Mouse (Mus musculus) lung, postnatal 0 days (tissue): Measurements from ENCODE around the gene Arvcf. TPM values are rescaled to one million over a fixed set of nuclear protein-coding genes. Genes with fewer than 3 reads are reported as not detected.

Source experiments
- ATAC-seq: fragments of 200-750 bp; cut with Nextera tagmentation; 2 replicates; pipeline ENCODE4 v1.8.0; 2017; ENCODE audit warnings: moderate library complexity
- DNase-seq: peaks from one replicate; pipeline ENCODE4 v3.0.0-alpha.2; 2016; ENCODE audit warnings: low spot score
- H3K27ac ChIP-seq: fragments of 300-500 bp; sonication (generic); 2 replicates; pipeline ENCODE4 v1.5.1; 2014; ENCODE audit warnings: antibody characterized with exemption, mild to moderate bottlenecking, low read length, mixed read lengths
- H3K27me3 ChIP-seq: fragments of 300-500 bp; sonication (generic); replicated peaks from 2 replicates; pipeline ENCODE4 v1.6.1; 2014; ENCODE audit warnings: low read length, mixed read lengths; ENCODE audit not compliant: insufficient read depth
- H3K36me3 ChIP-seq: fragments of 300-500 bp; sonication (generic); 2 replicates; pipeline ENCODE4 v1.6.1; 2014; ENCODE audit warnings: low read length, mixed read lengths; ENCODE audit not compliant: insufficient read depth
- H3K4me1 ChIP-seq: fragments of 300-500 bp; sonication (generic); 2 replicates; pipeline ENCODE4 v1.6.1; 2014; ENCODE audit warnings: antibody characterized with exemption, low read depth, low read length, mixed read lengths; ENCODE audit not compliant: insufficient read depth
- H3K4me2 ChIP-seq: fragments of 300-500 bp; sonication (generic); replicated peaks from 2 replicates; pipeline ENCODE4 v1.6.1; 2014; ENCODE audit warnings: low read depth, mild to moderate bottlenecking, low read length, moderate library complexity, mixed read lengths
- H3K4me3 ChIP-seq: fragments of 300-500 bp; sonication (generic); 2 replicates; pipeline ENCODE4 v1.5.1; 2014; ENCODE audit warnings: low read depth, low read length
- H3K9ac ChIP-seq: fragments of 300-500 bp; sonication (generic); replicated peaks from 2 replicates; pipeline ENCODE4 v1.6.1; 2014; ENCODE audit warnings: low read depth, mild to moderate bottlenecking
- H3K9me3 ChIP-seq: fragments of 300-500 bp; sonication (generic); 2 replicates; pipeline ENCODE4 v1.6.1; 2016; ENCODE audit warnings: low read length, mixed read lengths
- CTCF ChIP-seq: IDR thresholded peaks from 2 replicates; pipeline ENCODE4 v1.5.1; 2016; ENCODE audit warnings: antibody characterized with exemption, mild to moderate bottlenecking
- EP300 ChIP-seq: IDR thresholded peaks from 2 replicates; pipeline ENCODE4 v1.6.1; 2016; ENCODE audit warnings: antibody characterized with exemption, mild to moderate bottlenecking, control low read depth
- WGBS: fragments of 180-500 bp; shearing (Covaris S2); extraction: QIAGEN DNeasy Blood & Tissue Kit; methylation state at CpG from one replicate; pipeline ENCODE4 v1.1.7; 2014; 5-methylcytosine and 5-hydroxymethylcytosine counted together
- polyA plus RNA-seq: library from polyadenylated mRNA; unstranded; fragments of >200 nt; fragmentation: Nextera tagmentation; extraction: Ambion mirVana; gene quantifications from 2 replicates; pipeline ENCODE4 v1.2.1, GENCODE M21; 2015

Arvcf gene
- polyA plus RNA-seq, 1 experiment from 2014 or later = 14.6 TPM

DNA sequence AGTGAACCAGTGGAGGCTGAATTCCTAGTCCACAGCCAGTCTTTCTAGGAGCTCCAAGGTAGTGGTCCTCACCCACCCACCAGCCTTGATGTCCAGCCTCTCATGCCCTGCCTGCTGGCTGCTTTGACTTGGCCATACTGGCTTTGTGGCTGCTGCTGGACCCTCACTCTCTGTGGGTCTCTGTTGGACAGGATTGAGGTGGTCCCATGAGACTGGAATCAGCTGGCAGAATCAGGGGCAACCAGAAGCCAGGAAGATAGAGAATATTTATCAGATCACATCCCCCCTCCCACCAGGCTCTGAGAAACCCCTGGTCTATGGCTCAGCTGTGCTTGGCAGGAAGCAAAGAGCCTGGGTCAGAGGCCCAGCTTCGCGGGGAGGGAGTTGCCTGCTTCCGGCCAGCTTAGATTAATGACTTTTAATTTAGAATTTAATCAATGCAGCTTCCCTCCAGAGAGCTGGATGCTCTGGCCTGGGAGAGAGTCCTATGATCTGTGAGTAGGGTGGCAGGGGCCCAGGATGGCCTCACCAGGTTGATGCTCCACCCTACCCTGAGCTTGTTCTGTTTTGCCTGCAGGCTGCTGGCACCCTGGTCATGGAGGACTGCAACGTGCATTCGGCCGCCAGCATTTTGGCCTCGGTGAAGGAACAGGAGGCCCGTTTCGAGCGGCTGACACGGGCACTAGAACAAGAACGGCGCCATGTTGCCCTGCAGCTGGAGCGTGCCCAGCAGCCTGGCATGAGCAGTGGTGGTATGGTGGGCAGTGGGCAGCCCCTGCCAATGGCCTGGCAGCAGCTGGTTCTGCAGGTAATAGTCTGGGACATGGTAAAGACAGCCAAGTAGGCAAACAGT, 40.8 kb downstream of the Arvcf start:
- Histone ChIP-seq H3K9me3 (no peaks in the 10 kb centered on the region), H3K4me1 (peaks cover 20% of the 10 kb centered on the region; the same call in 1 of the 2 replicates), H3K27me3 (no peaks in the 10 kb centered on the region), H3K4me3 (no peak overlapping the region), H3K9ac (no peak overlapping the region), H3K4me2 (no peak overlapping the region), H3K36me3 (no peaks in the 10 kb centered on the region), H3K27ac (0 out of 2 replicates have a peak overlapping the region, but pooled peaks have one; percentile 49)
- 75% methylated on average over 14 of the region's 14 CpGs for WGBS
- no peak for DNase-seq
- no peak for ATAC-seq
- no peak for TF ChIP-seq CTCF
- TF ChIP-seq EP300 = no peak

DNA sequence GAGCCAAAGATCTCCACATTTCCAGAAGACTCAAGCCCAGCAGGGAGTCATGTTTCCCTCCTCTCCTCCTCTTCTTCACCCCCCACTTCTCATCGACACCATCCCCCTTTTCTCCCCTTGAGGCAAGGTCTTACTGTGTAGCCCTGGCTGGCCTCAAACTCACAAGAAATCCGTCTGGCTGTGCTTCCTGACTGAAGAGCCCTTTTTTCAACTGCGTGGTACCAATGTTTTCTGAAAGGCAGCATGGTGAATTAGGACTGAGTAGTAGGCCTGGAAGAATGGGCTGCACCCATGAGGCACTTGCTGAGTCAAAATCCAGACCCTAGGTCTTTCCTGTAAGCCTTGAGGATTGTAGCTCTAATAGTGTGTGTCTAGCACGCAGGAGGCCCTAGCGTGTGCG, 42.4 kb downstream of the Arvcf start:
- H3K36me3 ChIP-seq = no peaks in the 10 kb centered on the region
- no peak overlapping the region for H3K27ac ChIP-seq
- H3K9me3 ChIP-seq = no peaks in the 10 kb centered on the region
- H3K4me1 ChIP-seq = peaks cover 23% of the 10 kb centered on the region; the same call in 1 of the 2 replicates
- no peaks in the 10 kb centered on the region for H3K27me3 ChIP-seq
- H3K9ac ChIP-seq = no peak overlapping the region
- no peak overlapping the region for H3K4me3 ChIP-seq
- ATAC-seq (no peak), DNase-seq (no peak)
- no peak for TF ChIP-seq EP300
- no peak for TF ChIP-seq CTCF
- 84% methylated on average over 6 of the region's 6 CpGs for WGBS
- H3K4me2 ChIP-seq = no peak overlapping the region

DNA sequence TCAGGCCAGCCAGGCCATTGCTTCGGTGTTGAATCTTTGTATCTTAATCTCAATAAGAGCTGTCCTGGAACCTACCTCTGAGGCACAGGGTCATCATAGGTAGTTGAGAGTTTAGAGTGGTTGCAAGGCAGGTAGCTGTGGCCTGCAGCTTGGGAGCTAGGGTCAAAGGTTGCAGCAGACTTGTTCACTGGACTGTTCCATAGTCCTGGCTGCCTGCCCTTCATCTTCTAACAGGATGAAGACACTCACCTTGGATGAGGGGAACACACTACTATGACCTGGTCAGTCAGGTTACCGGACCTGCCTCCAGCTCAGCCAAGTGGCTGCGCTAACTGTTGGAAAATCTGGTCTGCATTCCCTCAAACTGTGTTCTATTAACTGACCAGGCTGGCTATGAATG, 43.1 kb downstream of the Arvcf start:
- no peaks in the 10 kb centered on the region for H3K36me3 ChIP-seq
- no peak for TF ChIP-seq EP300
- no peak for TF ChIP-seq CTCF
- H3K9me3 ChIP-seq = no peaks in the 10 kb centered on the region
- 92% methylated on average over 3 of the region's 3 CpGs for WGBS
- DNase-seq = no peak
- H3K27ac ChIP-seq = no peak overlapping the region
- H3K9ac ChIP-seq = no peak overlapping the region
- no peak overlapping the region for H3K4me3 ChIP-seq
- H3K4me1 ChIP-seq = peaks cover 27% of the 10 kb centered on the region
- no peaks in the 10 kb centered on the region for H3K27me3 ChIP-seq
- no peak overlapping the region for H3K4me2 ChIP-seq
- no peak for ATAC-seq

DNA sequence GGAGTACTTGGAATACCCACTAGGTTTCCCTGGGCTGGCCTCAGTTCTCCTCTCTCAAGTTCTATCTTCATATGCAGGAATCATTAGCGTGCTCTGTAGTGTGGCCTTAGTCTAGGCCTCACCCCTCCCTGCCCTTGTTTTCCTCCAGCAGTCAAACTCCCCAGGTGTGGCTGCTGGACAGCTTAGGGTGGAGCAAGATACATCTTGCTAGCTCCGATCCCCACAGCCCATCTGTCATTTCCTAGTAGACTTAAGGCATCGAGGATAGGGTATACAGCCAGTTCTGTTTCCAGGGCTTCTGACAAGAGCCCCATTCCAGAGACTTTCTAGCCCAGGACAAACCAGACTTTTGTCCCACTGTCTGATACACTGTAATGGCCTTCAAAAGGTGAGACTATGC, 43.7 kb downstream of the Arvcf start:
- Histone ChIP-seq H3K27me3 (no peaks in the 10 kb centered on the region), H3K9me3 (no peaks in the 10 kb centered on the region), H3K4me1 (peaks cover 32% of the 10 kb centered on the region), H3K4me2 (no peak overlapping the region), H3K36me3 (no peaks in the 10 kb centered on the region), H3K27ac (no peak overlapping the region), H3K9ac (no peak overlapping the region), H3K4me3 (no peak overlapping the region)
- 90% methylated on average over 3 of the region's 3 CpGs for WGBS
- no peak for ATAC-seq
- TF ChIP-seq EP300 (no peak), CTCF (no peak)
- DNase-seq = no peak

DNA sequence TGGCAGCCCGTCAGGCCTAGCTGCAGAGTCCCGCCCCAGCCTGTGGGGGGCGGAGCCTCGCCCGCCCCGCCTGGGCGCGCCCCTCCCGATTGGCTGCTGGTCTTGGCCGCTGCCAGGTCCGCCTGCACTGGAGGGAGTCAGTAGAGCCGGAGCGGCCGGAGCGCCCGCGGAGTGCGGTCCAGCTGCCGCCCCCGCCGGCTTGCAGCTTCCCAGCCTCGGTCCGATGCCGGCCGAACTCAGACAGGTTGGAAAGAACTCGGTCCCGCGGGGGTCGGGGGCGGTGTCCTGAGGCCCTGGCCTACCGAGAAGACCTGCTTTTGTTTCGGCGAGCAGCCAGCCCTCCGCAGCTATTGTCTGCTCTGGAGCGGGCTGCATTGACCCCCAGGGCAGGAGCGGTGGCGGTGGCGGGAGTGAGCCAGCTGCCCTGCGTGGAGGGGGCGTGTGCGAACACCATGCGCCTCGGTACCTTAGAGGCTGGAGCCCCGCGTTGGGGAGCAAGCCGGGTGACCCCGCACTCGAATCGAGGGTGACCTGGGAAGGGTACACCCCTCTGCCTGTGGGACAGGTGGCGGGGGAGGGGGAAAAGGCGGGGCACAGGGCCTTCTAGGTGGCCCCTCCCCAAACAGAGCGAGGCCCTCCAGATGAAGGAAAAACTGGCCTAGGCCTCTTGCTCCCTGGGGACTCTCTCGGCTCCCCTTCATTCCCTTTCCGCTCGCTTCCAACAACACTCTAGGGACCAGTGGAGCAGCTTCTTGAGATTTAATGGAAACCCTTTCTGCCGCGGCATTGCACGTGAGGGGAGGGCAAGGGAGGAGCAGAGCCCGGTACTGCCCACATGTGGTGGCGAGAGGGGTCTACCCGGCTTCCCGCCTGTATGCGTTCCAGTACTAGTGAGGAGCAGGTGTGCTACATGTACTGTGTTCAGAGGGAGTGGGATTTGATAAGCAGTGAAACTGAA, 44.8 kb downstream of the Arvcf start:
- WGBS = under 1% methylated on average over 55 of the region's 63 CpGs
- peaks cover 32% of the 10 kb centered on the region for H3K4me1 ChIP-seq
- H3K9ac ChIP-seq = peak overlapping the region; percentile 64
- peak overlapping the region; percentile 100 for H3K4me2 ChIP-seq
- peak; percentile 73 for TF ChIP-seq CTCF
- no peak for TF ChIP-seq EP300
- ATAC-seq (peak; percentile 88), DNase-seq (peak; percentile 93)
- peak overlapping the region; percentile 65 for H3K4me3 ChIP-seq
- H3K9me3 ChIP-seq = no peaks in the 10 kb centered on the region
- H3K27ac ChIP-seq = peak overlapping the region; percentile 69
- no peaks in the 10 kb centered on the region for H3K36me3 ChIP-seq
- H3K27me3 ChIP-seq = no peaks in the 10 kb centered on the region

DNA sequence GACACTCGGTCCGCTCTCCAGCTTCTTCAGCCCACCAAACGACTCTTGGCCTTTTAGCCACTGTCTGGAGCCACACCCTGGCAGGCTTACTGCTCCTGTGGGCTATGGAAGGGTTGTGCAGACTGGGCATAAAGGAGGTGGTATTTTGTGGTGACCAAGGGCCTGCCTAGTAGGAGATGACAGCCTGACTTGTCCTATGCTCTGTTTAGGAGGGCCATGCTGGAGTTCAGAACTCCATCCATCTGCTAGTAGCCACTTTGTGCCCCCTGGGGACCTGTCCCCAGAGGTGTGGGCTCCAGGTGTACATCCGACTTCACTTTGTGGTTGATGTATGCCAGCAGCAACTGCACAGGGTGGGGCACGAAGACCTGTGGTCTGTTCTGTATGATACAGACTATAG, 45.6 kb downstream of the Arvcf start:
- Histone ChIP-seq H3K27me3 (no peaks in the 10 kb centered on the region), H3K27ac (no peak overlapping the region), H3K36me3 (no peaks in the 10 kb centered on the region), H3K4me2 (peak overlapping the region; percentile 100), H3K4me3 (peak overlapping the region; percentile 65; the same call in 1 of the 2 replicates), H3K9ac (0 out of 2 replicates have a peak overlapping the region, but pooled peaks have one; percentile 64), H3K4me1 (peaks cover 30% of the 10 kb centered on the region), H3K9me3 (no peaks in the 10 kb centered on the region)
- TF ChIP-seq EP300 (no peak), CTCF (no peak)
- WGBS = 55% methylated on average over 5 of the region's 5 CpGs
- DNase-seq (no peak), ATAC-seq (no peak)
